Mouse (Mus musculus) lung, embryonic 15.5 days (tissue): ENCODE results near the gene Tcirg1. TPM values are rescaled to one million over a fixed set of nuclear protein-coding genes. Genes with fewer than 3 reads are reported as not detected.

Experiments used
- ATAC-seq: fragments of 200-750 bp; cut with Nextera tagmentation; 2 replicates; pipeline ENCODE4 v1.8.0; 2017; ENCODE audit warnings: moderate number of reproducible peaks, borderline replicate concordance; ENCODE audit not compliant: low FRiP score, low TSS enrichment; ENCODE audit errors: extremely low read depth
- H3K27ac ChIP-seq: fragments of 300-500 bp; sonication (generic); 2 replicates; pipeline ENCODE4 v1.5.1; 2015; ENCODE audit warnings: moderate library complexity, mild to moderate bottlenecking, inconsistent platforms
- H3K27me3 ChIP-seq: fragments of 300-500 bp; sonication (generic); 2 replicates; pipeline ENCODE4 v1.6.1; 2015; ENCODE audit warnings: inconsistent platforms
- H3K36me3 ChIP-seq: fragments of 300-500 bp; sonication (generic); 2 replicates; pipeline ENCODE4 v1.6.1; 2015; ENCODE audit warnings: inconsistent platforms
- H3K4me1 ChIP-seq: fragments of 300-500 bp; sonication (generic); 2 replicates; pipeline ENCODE4 v1.6.1; 2015; ENCODE audit warnings: inconsistent platforms
- H3K4me2 ChIP-seq: fragments of 300-500 bp; sonication (generic); 2 replicates; pipeline ENCODE4 v1.6.1; 2015; ENCODE audit warnings: inconsistent platforms, mild to moderate bottlenecking, moderate library complexity
- H3K4me3 ChIP-seq: fragments of 300-500 bp; sonication (generic); 2 replicates; pipeline ENCODE4 v1.5.1; 2015; ENCODE audit warnings: mild to moderate bottlenecking, inconsistent platforms
- H3K9ac ChIP-seq: fragments of 300-500 bp; sonication (generic); 2 replicates; pipeline ENCODE4 v1.6.1; 2015; ENCODE audit warnings: inconsistent platforms
- H3K9me3 ChIP-seq: fragments of 300-500 bp; sonication (generic); 2 replicates; pipeline ENCODE4 v1.6.1; 2016; ENCODE audit warnings: inconsistent platforms
- WGBS: fragments of 180-500 bp; shearing (Covaris S2); methylation state at CpG from one replicate; pipeline ENCODE4 v1.1.7; 2015; 5-methylcytosine and 5-hydroxymethylcytosine counted together
- polyA plus RNA-seq: library from polyadenylated mRNA; unstranded; fragments of >200 nt; fragmentation: Nextera tagmentation; extraction: Ambion mirVana; gene quantifications from 2 replicates; pipeline ENCODE4 v1.2.1, GENCODE M21; 2015

Gene Tcirg1
- polyA plus RNA-seq, 1 experiment from 2014 or later: 53.1 TPM

DNA sequence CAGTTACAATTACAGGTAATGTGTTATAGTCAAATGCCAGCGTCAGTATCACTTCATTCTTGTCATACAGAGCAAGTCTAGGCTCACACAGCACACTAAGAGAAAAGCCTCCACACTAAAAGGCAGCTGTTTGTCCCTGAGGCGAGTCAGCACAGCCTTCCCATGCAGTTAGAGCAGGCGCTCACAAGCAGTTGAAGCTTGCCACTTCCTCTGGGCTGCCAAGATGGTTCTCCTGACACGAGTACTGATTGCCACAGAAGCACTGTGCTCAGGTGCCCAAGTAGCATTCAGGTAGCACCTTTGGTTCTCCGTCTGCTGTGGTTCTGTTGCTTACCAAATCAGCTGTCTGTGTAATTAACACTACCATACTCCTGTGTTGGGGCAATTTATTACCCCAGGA lies 17.8 kb downstream of the Tcirg1 start:
- H3K9ac ChIP-seq: no peak overlapping the region
- no peak for ATAC-seq
- no peak overlapping the region for H3K4me2 ChIP-seq
- H3K36me3 ChIP-seq: peaks cover 69% of the 10 kb centered on the region
- H3K27me3 ChIP-seq: no peaks in the 10 kb centered on the region
- peaks cover 12% of the 10 kb centered on the region for H3K4me1 ChIP-seq
- no peaks in the 10 kb centered on the region for H3K9me3 ChIP-seq
- H3K27ac ChIP-seq: no peak overlapping the region
- H3K4me3 ChIP-seq: no peak overlapping the region
- WGBS: 77% methylated on average over 5 of the region's 5 CpGs

GRCm38 (mm10) chr19:3884325-3884990 lies 22.5 kb downstream of the Tcirg1 start:
- WGBS: 33% methylated on average over 6 of the region's 6 CpGs
- Histone ChIP-seq H3K9ac (no peak overlapping the region), H3K4me3 (no peak overlapping the region), H3K27me3 (no peaks in the 10 kb centered on the region), H3K27ac (peak overlapping the region; percentile 71), H3K36me3 (peaks cover 26% of the 10 kb centered on the region), H3K4me1 (peaks cover 38% of the 10 kb centered on the region), H3K9me3 (no peaks in the 10 kb centered on the region), H3K4me2 (no peak overlapping the region)
- ATAC-seq: no peak

GRCm38 (mm10) chr19:3882214-3882613 lies 24.7 kb downstream of the Tcirg1 start:
- Histone ChIP-seq H3K9me3 (no peaks in the 10 kb centered on the region), H3K4me2 (no peak overlapping the region), H3K4me1 (peaks cover 38% of the 10 kb centered on the region), H3K27ac (no peak overlapping the region), H3K4me3 (no peak overlapping the region), H3K9ac (no peak overlapping the region), H3K36me3 (peaks cover 9% of the 10 kb centered on the region; the same call in 1 of the 2 replicates), H3K27me3 (no peaks in the 10 kb centered on the region)
- WGBS: 75% methylated on average over 4 of the region's 4 CpGs
- ATAC-seq: no peak

DNA sequence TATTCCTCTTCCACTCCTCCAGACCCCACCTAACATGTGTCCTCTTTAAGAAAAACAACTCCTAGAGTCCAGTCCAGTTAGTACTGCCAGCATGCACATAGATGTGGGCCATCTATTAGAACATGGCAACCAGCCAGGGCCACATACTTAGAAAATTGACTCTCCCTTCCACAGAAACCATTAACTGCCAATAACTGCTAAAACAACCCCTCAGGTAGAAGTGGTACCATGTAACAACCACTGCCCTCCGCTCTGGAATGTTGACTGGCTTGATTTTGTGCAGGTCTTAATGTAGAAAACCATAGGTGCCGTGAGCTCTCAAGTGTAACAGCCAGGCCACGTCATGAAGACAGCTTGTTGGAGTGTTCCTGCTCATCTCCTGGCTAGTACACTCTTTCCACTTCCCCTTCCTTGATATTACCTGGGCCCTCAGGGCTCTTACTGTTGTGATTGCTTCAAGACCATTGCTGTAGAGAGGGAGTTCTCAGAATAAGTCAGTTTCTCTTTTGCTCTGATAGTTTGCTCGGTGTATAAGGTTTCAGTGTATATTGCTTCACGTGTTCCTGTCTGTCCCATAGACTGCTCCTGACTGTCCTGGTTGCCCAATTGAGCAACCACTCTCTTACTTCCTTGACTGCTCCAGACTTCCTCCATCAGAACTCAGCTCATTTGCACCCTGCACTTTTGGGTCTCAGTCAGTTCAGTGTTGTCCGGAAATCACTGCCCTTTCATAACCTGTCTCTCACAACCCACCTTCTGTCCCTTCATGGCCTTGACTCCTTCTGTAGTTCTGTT lies 26.7 kb downstream of the Tcirg1 start:
- no peak overlapping the region for H3K9ac ChIP-seq
- 60% methylated on average over 6 of the region's 6 CpGs for whole genome bisulfite sequencing
- H3K9me3 ChIP-seq: no peaks in the 10 kb centered on the region
- no peaks in the 10 kb centered on the region for H3K27me3 ChIP-seq
- H3K4me1 ChIP-seq: peaks cover 37% of the 10 kb centered on the region
- peak; percentile 37; the same call in 1 of the 2 replicates for ATAC-seq
- no peak overlapping the region for H3K4me2 ChIP-seq
- no peaks in the 10 kb centered on the region for H3K36me3 ChIP-seq
- H3K27ac ChIP-seq: peak overlapping the region; percentile 49
- H3K4me3 ChIP-seq: no peak overlapping the region

DNA sequence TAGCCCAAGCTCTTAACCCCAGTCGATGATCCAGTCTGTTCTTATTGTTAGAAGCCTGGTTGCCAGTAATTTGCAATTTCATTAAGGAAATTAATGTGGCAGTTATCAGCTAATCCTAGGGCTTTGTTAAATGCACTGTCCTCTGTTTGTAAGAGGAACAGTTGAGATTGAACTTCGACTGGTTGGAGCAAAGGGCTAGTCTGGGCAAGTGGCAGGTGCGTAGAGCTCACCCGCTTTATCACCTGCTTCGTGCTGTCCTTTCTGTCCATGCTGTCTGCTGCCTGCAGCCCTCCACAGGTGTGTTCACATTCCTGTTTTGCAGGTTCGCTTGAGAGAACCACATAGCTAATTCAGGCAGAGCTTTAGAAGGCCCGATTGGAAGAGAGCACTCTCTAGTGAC lies 31.9 kb downstream of the Tcirg1 start:
- H3K4me1 ChIP-seq: peaks cover 8% of the 10 kb centered on the region
- no peak overlapping the region for H3K4me2 ChIP-seq
- H3K9me3 ChIP-seq: no peaks in the 10 kb centered on the region
- no peaks in the 10 kb centered on the region for H3K36me3 ChIP-seq
- H3K9ac ChIP-seq: no peak overlapping the region
- ATAC-seq: no peak
- no peak overlapping the region for H3K4me3 ChIP-seq
- no peak overlapping the region for H3K27ac ChIP-seq
- H3K27me3 ChIP-seq: no peaks in the 10 kb centered on the region
- WGBS: 67% methylated on average over 7 of the region's 7 CpGs

GRCm38 (mm10) chr19:3872373-3872772 lies 34.6 kb downstream of the Tcirg1 start:
- 46% methylated on average over 4 of the region's 4 CpGs for WGBS
- peaks cover 8% of the 10 kb centered on the region; the same call in 1 of the 2 replicates for H3K4me1 ChIP-seq
- no peak overlapping the region for H3K4me3 ChIP-seq
- H3K9ac ChIP-seq: no peak overlapping the region
- no peak overlapping the region for H3K4me2 ChIP-seq
- no peak for ATAC-seq
- H3K9me3 ChIP-seq: no peaks in the 10 kb centered on the region
- H3K27ac ChIP-seq: no peak overlapping the region
- no peaks in the 10 kb centered on the region for H3K27me3 ChIP-seq
- no peaks in the 10 kb centered on the region for H3K36me3 ChIP-seq

- H3K27me3 ChIP-seq: no peaks in the 10 kb centered on the region
- H3K9ac ChIP-seq: no peak overlapping the region
- no peak overlapping the region for H3K27ac ChIP-seq
- no peaks in the 10 kb centered on the region for H3K9me3 ChIP-seq
- no peak overlapping the region for H3K4me2 ChIP-seq
- H3K36me3 ChIP-seq: peaks cover 3% of the 10 kb centered on the region
- peaks cover 8% of the 10 kb centered on the region; the same call in 1 of the 2 replicates for H3K4me1 ChIP-seq
- H3K4me3 ChIP-seq: no peak overlapping the region
- ATAC-seq: no peak
These were observed 35.5 kb downstream of the Tcirg1 start for GRCm38 (mm10) chr19:3871468-3871867.

DNA sequence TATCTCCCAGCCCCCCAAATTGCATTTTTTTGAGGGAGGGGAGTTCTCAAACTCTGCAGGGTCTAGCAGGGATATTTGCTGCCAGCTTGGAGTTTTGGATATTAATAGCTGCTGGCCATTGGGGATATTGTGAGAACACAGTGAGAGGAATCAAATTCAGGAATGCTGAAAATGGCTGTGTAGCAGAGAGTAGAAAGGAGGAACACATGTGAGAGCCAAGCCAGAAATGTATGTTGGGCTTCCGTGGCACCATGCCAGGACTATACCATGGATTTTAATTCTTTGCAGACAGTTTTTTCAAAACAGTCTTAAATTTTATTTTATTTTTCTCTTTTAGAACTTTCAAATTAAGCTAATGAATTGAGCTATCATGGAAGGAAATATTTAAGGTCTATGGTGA lies 38.6 kb downstream of the Tcirg1 start:
- peaks cover 22% of the 10 kb centered on the region for H3K36me3 ChIP-seq
- H3K4me2 ChIP-seq: no peak overlapping the region
- WGBS: 59% methylated on average over 1 of the region's 1 CpGs
- no peak overlapping the region for H3K9ac ChIP-seq
- peaks cover 8% of the 10 kb centered on the region; the same call in 1 of the 2 replicates for H3K4me1 ChIP-seq
- no peaks in the 10 kb centered on the region for H3K9me3 ChIP-seq
- ATAC-seq: no peak
- H3K4me3 ChIP-seq: no peak overlapping the region
- H3K27me3 ChIP-seq: no peaks in the 10 kb centered on the region
- H3K27ac ChIP-seq: no peak overlapping the region

DNA sequence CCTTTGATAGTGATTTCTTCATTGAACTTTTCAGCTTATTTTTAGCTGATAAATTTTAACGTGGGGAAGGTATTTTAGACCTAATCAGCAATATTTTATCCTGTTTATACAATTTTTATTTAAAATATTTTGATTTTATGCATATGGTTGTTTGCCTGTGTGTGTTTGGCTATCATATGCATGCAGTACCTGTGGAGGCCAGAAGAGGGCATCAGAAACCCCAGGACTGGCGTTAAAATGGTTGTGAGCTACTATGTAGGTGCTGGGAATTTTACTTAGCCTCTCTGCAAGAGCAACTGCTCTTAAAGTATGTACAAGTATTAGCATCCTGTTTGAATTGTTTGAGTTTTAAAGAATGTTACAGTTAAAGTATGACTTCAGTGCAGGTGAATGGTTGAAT lies 42.0 kb downstream of the Tcirg1 start:
- 81% methylated on average over 2 of the region's 2 CpGs for WGBS
- ATAC-seq: no peak
- Histone ChIP-seq H3K27me3 (no peaks in the 10 kb centered on the region), H3K36me3 (peaks cover 22% of the 10 kb centered on the region), H3K27ac (no peak overlapping the region), H3K4me3 (no peak overlapping the region), H3K9ac (no peak overlapping the region), H3K9me3 (no peaks in the 10 kb centered on the region), H3K4me2 (no peak overlapping the region), H3K4me1 (0 out of 2 replicates have a peak, but pooled peaks cover 4% of the 10 kb centered on the region)

- Histone ChIP-seq H3K9me3 (no peaks in the 10 kb centered on the region), H3K36me3 (peaks cover 22% of the 10 kb centered on the region), H3K27me3 (no peaks in the 10 kb centered on the region), H3K4me1 (no peaks in the 10 kb centered on the region), H3K9ac (no peak overlapping the region), H3K4me3 (no peak overlapping the region), H3K4me2 (no peak overlapping the region), H3K27ac (no peak overlapping the region)
- no peak for ATAC-seq
- 65% methylated on average over 2 of the region's 2 CpGs for WGBS
These were observed 44.2 kb downstream of the Tcirg1 start for GRCm38 (mm10) chr19:3862713-3863112.

DNA sequence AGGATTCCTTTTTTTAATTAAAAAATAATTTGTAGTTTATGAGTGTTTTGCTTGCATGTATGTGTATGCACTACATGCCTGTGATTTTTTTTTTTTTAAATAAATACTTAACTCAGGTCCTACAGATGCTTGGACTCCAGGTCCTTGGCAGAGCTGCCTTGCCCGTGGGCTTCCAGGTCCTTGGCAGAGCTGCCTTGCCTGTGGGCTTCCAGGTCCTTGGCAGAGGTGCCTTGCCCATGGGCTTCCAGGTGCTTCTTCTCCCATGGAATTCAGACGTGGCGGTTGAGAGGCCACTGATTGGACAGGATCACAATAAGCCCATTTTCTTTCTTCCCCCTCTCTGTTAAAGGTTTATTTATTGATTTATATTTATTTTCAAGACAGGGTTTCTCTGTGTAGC lies 49.7 kb downstream of the Tcirg1 start:
- Histone ChIP-seq H3K27ac (no peak overlapping the region), H3K9me3 (no peaks in the 10 kb centered on the region), H3K27me3 (no peaks in the 10 kb centered on the region), H3K9ac (no peak overlapping the region), H3K4me2 (no peak overlapping the region), H3K4me3 (no peak overlapping the region), H3K36me3 (no peaks in the 10 kb centered on the region), H3K4me1 (peaks cover 32% of the 10 kb centered on the region)
- no peak for ATAC-seq
- 71% methylated on average over 3 of the region's 3 CpGs for WGBS

GRCm38 (mm10) chr19:3855601-3856000 lies 51.3 kb downstream of the Tcirg1 start:
- H3K4me3 ChIP-seq: no peak overlapping the region
- no peaks in the 10 kb centered on the region for H3K36me3 ChIP-seq
- peak overlapping the region; percentile 35; the same call in 1 of the 2 replicates for H3K27ac ChIP-seq
- H3K9ac ChIP-seq: no peak overlapping the region
- no peaks in the 10 kb centered on the region for H3K9me3 ChIP-seq
- peaks cover 38% of the 10 kb centered on the region for H3K4me1 ChIP-seq
- no peak for ATAC-seq
- H3K27me3 ChIP-seq: no peaks in the 10 kb centered on the region
- H3K4me2 ChIP-seq: peak overlapping the region; percentile 33; the same call in 1 of the 2 replicates
- 14% methylated on average over 4 of the region's 4 CpGs for WGBS
